ENCODE assay signal across 31 mouse cellular contexts in the genomic region with DNA sequence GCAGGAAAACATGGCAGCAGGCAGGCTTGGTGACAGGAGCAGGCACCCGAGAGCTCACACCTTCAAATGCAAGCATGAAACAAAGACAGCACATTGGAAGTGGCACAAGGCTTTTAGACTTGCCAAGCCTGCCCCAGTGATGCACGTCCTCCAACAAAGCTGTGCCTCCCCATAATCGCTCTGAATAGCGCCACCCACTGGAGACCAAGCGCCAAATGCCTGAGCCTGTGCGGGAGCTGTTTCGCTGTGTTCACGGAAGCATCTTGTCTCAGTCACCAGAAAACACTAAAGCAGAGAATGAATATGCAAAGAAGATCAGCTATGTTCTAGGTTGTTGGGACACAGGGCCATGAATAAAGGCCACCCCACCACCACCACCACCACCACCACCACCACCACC. TPM values are rescaled to one million over a fixed set of nuclear protein-coding genes. Genes with fewer than 3 reads are reported as not detected.
A peak's percentile ranks its signal among the peaks of the same experiment; 100 is the strongest.
DNase-seq lines count a peak whose midpoint lies in the region; ATAC-seq and TF ChIP-seq lines count a peak whose summit lies in the region.
"Had no signal": no experiment of that assay in that cellular context is flagged by ENCODE, and none has a peak within 500 bp of the region (broad histone marks: within the 10 kb centered on the region; RNA-seq: fewer than 3 reads in every experiment).

No protein-coding gene starts in this region.

- no peak for ATAC-seq in intestine, postnatal 0 days
- no peak for ATAC-seq in intestine, embryonic 16.5 days
- ATAC-seq in lung, postnatal 0 days, result no peak
- ATAC-seq in stomach, postnatal 0 days (ENCODE audit: low FRiP score, low TSS enrichment), result no peak
- ATAC-seq: forebrain, embryonic 16.5 days; midbrain, embryonic 15.5 days had no signal

- no peak for TF ChIP-seq EP300 in lung, postnatal 0 days (IDR thresholded peaks at IDR 0.05)
- TF ChIP-seq EP300 in stomach, postnatal 0 days (optimal IDR thresholded peaks at IDR 0.05), result no peak

- no peaks in the 10 kb centered on the region for H3K36me3 ChIP-seq in intestine, postnatal 0 days (ENCODE audit: control insufficient read depth, insufficient read depth)
- H3K36me3 ChIP-seq in intestine, embryonic 16.5 days (ENCODE audit: control insufficient read depth, insufficient read depth, low read length), result no peaks in the 10 kb centered on the region
- no peaks in the 10 kb centered on the region for H3K36me3 ChIP-seq in lung, postnatal 0 days (ENCODE audit: insufficient read depth, low read length)
- no peaks in the 10 kb centered on the region for H3K36me3 ChIP-seq in ES-E14 (ENCODE audit: control insufficient read depth, insufficient read depth, low read length, poor library complexity, severe bottlenecking)
- H3K36me3 ChIP-seq in stomach, postnatal 0 days (ENCODE audit: control insufficient read depth, insufficient read depth, low read length), result no peaks in the 10 kb centered on the region
- H3K36me3 ChIP-seq: embryonic facial prominence, embryonic 10.5 days; heart, embryonic 13.5 days; hindbrain, embryonic 15.5 days; midbrain, embryonic 15.5 days had no signal

- no peak overlapping the region for H3K27ac ChIP-seq in intestine, postnatal 0 days (ENCODE audit: low read depth, low read length)
- no peak overlapping the region for H3K27ac ChIP-seq in intestine, embryonic 16.5 days (ENCODE audit: low read length)
- no peak overlapping the region for H3K27ac ChIP-seq in lung, postnatal 0 days (ENCODE audit: low read length)
- H3K27ac ChIP-seq in ES-E14 (ENCODE audit: insufficient read depth, low read depth, low read length, poor library complexity, severe bottlenecking), result no peak overlapping the region
- H3K27ac ChIP-seq in stomach, postnatal 0 days (replicated peaks), result no peak overlapping the region
- H3K27ac ChIP-seq: embryonic facial prominence, embryonic 10.5 days; heart, embryonic 13.5 days; hindbrain, embryonic 15.5 days; midbrain, embryonic 15.5 days had no signal

- no peak for DNase-seq in lung, postnatal 0 days (ENCODE audit: low spot score)
- no peak for DNase-seq in lung, postnatal 14 days
- DNase-seq in ES-E14 (ENCODE audit: low read depth, low spot score), result peak; percentile 33
- DNase-seq in stomach, postnatal 0 days (ENCODE audit: low spot score), result no peak
- no peak for DNase-seq in frontal cortex, postnatal 25 days (ENCODE audit: low spot score in 2 of 2)
- DNase-seq: B cell, adult 2 months; cerebellum, adult 11 months; cerebellum, postnatal 14 days; heart, postnatal 36 days; kidney, adult 18-20 months; kidney, postnatal 4 days; right cerebral cortex, adult 18-20 months; thymus, postnatal 36 days had no signal

- no peaks in the 10 kb centered on the region for H3K4me1 ChIP-seq in intestine, postnatal 0 days (replicated peaks; ENCODE audit: control insufficient read depth, insufficient read depth, low read length)
- no peaks in the 10 kb centered on the region for H3K4me1 ChIP-seq in intestine, embryonic 16.5 days (ENCODE audit: control insufficient read depth, insufficient read depth, low read length)
- no peaks in the 10 kb centered on the region for H3K4me1 ChIP-seq in lung, postnatal 0 days (ENCODE audit: insufficient read depth, low read depth, low read length)
- H3K4me1 ChIP-seq in ES-E14 (ENCODE audit: control insufficient read depth in 2 of 2, insufficient read depth in 2 of 2, low read length in 2 of 2, poor library complexity in 1 of 2), result no peaks in the 10 kb centered on the region
- no peaks in the 10 kb centered on the region for H3K4me1 ChIP-seq in stomach, postnatal 0 days (replicated peaks; ENCODE audit: control insufficient read depth, insufficient read depth)
- H3K4me1 ChIP-seq: embryonic facial prominence, embryonic 10.5 days; heart, embryonic 13.5 days; hindbrain, embryonic 15.5 days; megakaryocyte, embryonic 14.5 days; midbrain, embryonic 15.5 days had no signal

- H3K4me2 ChIP-seq in intestine, postnatal 0 days (replicated peaks; ENCODE audit: low read depth), result no peak overlapping the region
- no peak overlapping the region for H3K4me2 ChIP-seq in intestine, embryonic 16.5 days (ENCODE audit: low read depth, low read length)
- no peak overlapping the region for H3K4me2 ChIP-seq in lung, postnatal 0 days (replicated peaks; ENCODE audit: low read depth, low read length)
- no peak overlapping the region for H3K4me2 ChIP-seq in stomach, postnatal 0 days (replicated peaks; ENCODE audit: low read depth)
- H3K4me2 ChIP-seq: heart, embryonic 13.5 days; hindbrain, embryonic 15.5 days; midbrain, embryonic 15.5 days had no signal

- TF ChIP-seq CTCF in intestine, postnatal 0 days (IDR thresholded peaks at IDR 0.05; ENCODE audit: low read depth), result peak; percentile 31
- TF ChIP-seq CTCF in lung, postnatal 0 days (IDR thresholded peaks at IDR 0.05), result peak; percentile 7; the same call in 1 of the 2 replicates
- peak; percentile 37; the same call in 1 of the 2 replicates for TF ChIP-seq CTCF in stomach, postnatal 0 days (IDR thresholded peaks at IDR 0.05; ENCODE audit: low read depth)

- H3K27me3 ChIP-seq in intestine, postnatal 0 days (replicated peaks; ENCODE audit: control insufficient read depth, insufficient read depth, low read length), result no peaks in the 10 kb centered on the region
- no peaks in the 10 kb centered on the region for H3K27me3 ChIP-seq in intestine, embryonic 16.5 days (replicated peaks; ENCODE audit: control insufficient read depth, insufficient read depth, low read length)
- H3K27me3 ChIP-seq in lung, postnatal 0 days (replicated peaks; ENCODE audit: insufficient read depth, low read length), result no peaks in the 10 kb centered on the region
- no peaks in the 10 kb centered on the region for H3K27me3 ChIP-seq in stomach, postnatal 0 days (ENCODE audit: control insufficient read depth, insufficient read depth, low read length)
- H3K27me3 ChIP-seq: heart, embryonic 13.5 days; hindbrain, embryonic 15.5 days; midbrain, embryonic 15.5 days had no signal

- WGBS in intestine, postnatal 0 days, result 79% methylated on average over 8 of the region's 8 CpGs
- WGBS in intestine, embryonic 16.5 days, result 70% methylated on average over 8 of the region's 8 CpGs
- whole genome bisulfite sequencing in lung, postnatal 0 days, result 70% methylated on average over 8 of the region's 8 CpGs
- 75% methylated on average over 8 of the region's 8 CpGs for WGBS in stomach, postnatal 0 days

- in situ Hi-C loops in ES-E14 (cut with MboI; ENCODE audit: low sequenced_read_pairs in 2 of 2, unreplicated experiment in 2 of 2), result no loop called here

- H3K9ac ChIP-seq in intestine, postnatal 0 days (ENCODE audit: low read depth, low read length), result no peak overlapping the region
- H3K9ac ChIP-seq in intestine, embryonic 16.5 days (ENCODE audit: low read depth, low read length), result no peak overlapping the region
- no peak overlapping the region for H3K9ac ChIP-seq in lung, postnatal 0 days (replicated peaks; ENCODE audit: low read depth)
- H3K9ac ChIP-seq in ES-E14 (ENCODE audit: insufficient read depth, low read depth, low read length, poor library complexity, severe bottlenecking), result no peak overlapping the region
- H3K9ac ChIP-seq in stomach, postnatal 0 days (ENCODE audit: low read length), result no peak overlapping the region
- H3K9ac ChIP-seq: heart, embryonic 13.5 days; hindbrain, embryonic 15.5 days; midbrain, embryonic 15.5 days had no signal

- no peaks in the 10 kb centered on the region for H3K9me3 ChIP-seq in intestine, postnatal 0 days (ENCODE audit: control insufficient read depth)
- H3K9me3 ChIP-seq in intestine, embryonic 16.5 days (ENCODE audit: control insufficient read depth, low read length), result no peaks in the 10 kb centered on the region
- no peaks in the 10 kb centered on the region for H3K9me3 ChIP-seq in lung, postnatal 0 days (ENCODE audit: low read length)
- no peaks in the 10 kb centered on the region for H3K9me3 ChIP-seq in ES-E14 (ENCODE audit: control insufficient read depth, insufficient read depth, low read depth, low read length)
- H3K9me3 ChIP-seq in stomach, postnatal 0 days (ENCODE audit: control insufficient read depth, low read length), result no peaks in the 10 kb centered on the region
- H3K9me3 ChIP-seq: heart, embryonic 13.5 days; hindbrain, embryonic 15.5 days; midbrain, embryonic 15.5 days had no signal

- H3K4me3 ChIP-seq in intestine, postnatal 0 days (ENCODE audit: low read depth, low read length), result no peak overlapping the region
- no peak overlapping the region for H3K4me3 ChIP-seq in intestine, embryonic 16.5 days (ENCODE audit: low read length)
- H3K4me3 ChIP-seq in lung, postnatal 0 days (ENCODE audit: low read depth, low read length), result no peak overlapping the region
- no peak overlapping the region for H3K4me3 ChIP-seq in ES-E14 (ENCODE audit: insufficient read depth in 1 of 2, low read depth in 1 of 2, low read length in 2 of 2, poor library complexity in 1 of 2, severe bottlenecking in 1 of 2)
- no peak overlapping the region for H3K4me3 ChIP-seq in stomach, postnatal 0 days (ENCODE audit: low read depth, low read length)
- H3K4me3 ChIP-seq: embryonic facial prominence, embryonic 10.5 days; heart, embryonic 13.5 days; hindbrain, embryonic 15.5 days; megakaryocyte, embryonic 14.5 days; midbrain, embryonic 15.5 days had no signal

RNA-seq across cellular contexts. Expression of a gene that starts 1.4 kb away (rescaled TPM):
- not detected in 2 replicates for polyA plus RNA-seq in intestine, postnatal 0 days (2015; fragmentation: Nextera tagmentation; extraction: Ambion mirVana)
- polyA plus RNA-seq in intestine, embryonic 16.5 days (2015; fragmentation: Nextera tagmentation; extraction: Ambion mirVana), result not detected in 2 replicates
- not detected in 2 replicates for polyA plus RNA-seq in lung, postnatal 0 days (2015; fragmentation: Nextera tagmentation; extraction: Ambion mirVana)
- total RNA-seq in ES-E14 (2012; rRNA removed), result not detected in 2 replicates
- not detected in 2 replicates for polyA plus RNA-seq in stomach, postnatal 0 days (2015; fragmentation: Nextera tagmentation; extraction: Ambion mirVana)
- total RNA-seq: adrenal gland, postnatal 4 days; gastrocnemius, adult 18-20 months; granulocyte monocyte progenitor cell, adult 5-6 weeks; heart, postnatal 36 days; layer of hippocampus, postnatal 25 days; left cerebral cortex, postnatal 14 days; neutrophil, adult 5-6 weeks had no signal
- polyA plus RNA-seq: embryonic facial prominence, embryonic 10.5 days; forebrain, embryonic 16.5 days; heart, embryonic 13.5 days; hindbrain, embryonic 15.5 days; limb, embryonic 14.5 days; lung, embryonic 16.5 days; midbrain, embryonic 15.5 days; spleen, adult 2 months; stomach, embryonic 16.5 days had no signal

RNA-seq across cellular contexts. Expression of a gene that starts 4.5 kb away (rescaled TPM):
- polyA plus RNA-seq in intestine, postnatal 0 days (2015; fragmentation: Nextera tagmentation; extraction: Ambion mirVana), result not detected in 2 replicates
- not detected in 2 replicates for polyA plus RNA-seq in intestine, embryonic 16.5 days (2015; fragmentation: Nextera tagmentation; extraction: Ambion mirVana)
- polyA plus RNA-seq in lung, postnatal 0 days (2015; fragmentation: Nextera tagmentation; extraction: Ambion mirVana), result not detected in 2 replicates
- total RNA-seq in ES-E14 (2012; rRNA removed), result not detected in 2 replicates
- polyA plus RNA-seq in stomach, postnatal 0 days (2015; fragmentation: Nextera tagmentation; extraction: Ambion mirVana), result 3.2 and 4.5 TPM in 2 replicates
- total RNA-seq: adrenal gland, postnatal 4 days; gastrocnemius, adult 18-20 months; granulocyte monocyte progenitor cell, adult 5-6 weeks; heart, postnatal 36 days; layer of hippocampus, postnatal 25 days; left cerebral cortex, postnatal 14 days; neutrophil, adult 5-6 weeks had no signal
- polyA plus RNA-seq: embryonic facial prominence, embryonic 10.5 days; forebrain, embryonic 16.5 days; heart, embryonic 13.5 days; hindbrain, embryonic 15.5 days; lung, embryonic 16.5 days; midbrain, embryonic 15.5 days; spleen, adult 2 months; stomach, embryonic 16.5 days had no signal

RNA-seq across cellular contexts. Expression of a gene that starts 9.2 kb away (rescaled TPM):
- polyA plus RNA-seq in intestine, postnatal 0 days (2015; fragmentation: Nextera tagmentation; extraction: Ambion mirVana), result not detected in 2 replicates
- polyA plus RNA-seq in intestine, embryonic 16.5 days (2015; fragmentation: Nextera tagmentation; extraction: Ambion mirVana), result not detected in 2 replicates
- polyA plus RNA-seq in lung, postnatal 0 days (2015; fragmentation: Nextera tagmentation; extraction: Ambion mirVana), result not detected in 2 replicates
- total RNA-seq in ES-E14 (2012; rRNA removed), result not detected in 2 replicates
- polyA plus RNA-seq in stomach, postnatal 0 days (2015; fragmentation: Nextera tagmentation; extraction: Ambion mirVana), result 0.56 and 0.64 TPM in 2 replicates
- total RNA-seq: adrenal gland, postnatal 4 days; gastrocnemius, adult 18-20 months; granulocyte monocyte progenitor cell, adult 5-6 weeks; heart, postnatal 36 days; layer of hippocampus, postnatal 25 days; left cerebral cortex, postnatal 14 days; neutrophil, adult 5-6 weeks had no signal
- polyA plus RNA-seq: embryonic facial prominence, embryonic 10.5 days; forebrain, embryonic 16.5 days; heart, embryonic 13.5 days; hindbrain, embryonic 15.5 days; limb, embryonic 14.5 days; lung, embryonic 16.5 days; midbrain, embryonic 15.5 days; stomach, embryonic 16.5 days had no signal

RNA-seq across cellular contexts. Expression of a gene that starts 13.6 kb away (rescaled TPM):
- not detected in 2 replicates for polyA plus RNA-seq in intestine, postnatal 0 days (2015; fragmentation: Nextera tagmentation; extraction: Ambion mirVana)
- polyA plus RNA-seq in intestine, embryonic 16.5 days (2015; fragmentation: Nextera tagmentation; extraction: Ambion mirVana), result not detected in 2 replicates
- polyA plus RNA-seq in lung, postnatal 0 days (2015; fragmentation: Nextera tagmentation; extraction: Ambion mirVana), result not detected in 2 replicates
- total RNA-seq in ES-E14 (2012; rRNA removed), result not detected in 2 replicates
- polyA plus RNA-seq in stomach, postnatal 0 days (2015; fragmentation: Nextera tagmentation; extraction: Ambion mirVana), result 0.18 TPM in 1 of 2 replicates, not detected in the other
- total RNA-seq: adrenal gland, postnatal 4 days; gastrocnemius, adult 18-20 months; granulocyte monocyte progenitor cell, adult 5-6 weeks; heart, postnatal 36 days; layer of hippocampus, postnatal 25 days; left cerebral cortex, postnatal 14 days; neutrophil, adult 5-6 weeks had no signal
- polyA plus RNA-seq: embryonic facial prominence, embryonic 10.5 days; forebrain, embryonic 16.5 days; heart, embryonic 13.5 days; hindbrain, embryonic 15.5 days; limb, embryonic 14.5 days; lung, embryonic 16.5 days; midbrain, embryonic 15.5 days; spleen, adult 2 months had no signal

RNA-seq across cellular contexts. Expression of a gene that starts 17.6 kb away (rescaled TPM):
- not detected in 2 replicates for polyA plus RNA-seq in intestine, postnatal 0 days (2015; fragmentation: Nextera tagmentation; extraction: Ambion mirVana)
- not detected in 2 replicates for polyA plus RNA-seq in intestine, embryonic 16.5 days (2015; fragmentation: Nextera tagmentation; extraction: Ambion mirVana)
- polyA plus RNA-seq in lung, postnatal 0 days (2015; fragmentation: Nextera tagmentation; extraction: Ambion mirVana), result not detected in 2 replicates
- total RNA-seq in ES-E14 (2012; rRNA removed), result not detected in 2 replicates
- polyA plus RNA-seq in stomach, postnatal 0 days (2015; fragmentation: Nextera tagmentation; extraction: Ambion mirVana), result not detected in 2 replicates
- total RNA-seq: adrenal gland, postnatal 4 days; gastrocnemius, adult 18-20 months; granulocyte monocyte progenitor cell, adult 5-6 weeks; heart, postnatal 36 days; layer of hippocampus, postnatal 25 days; left cerebral cortex, postnatal 14 days; neutrophil, adult 5-6 weeks had no signal
- polyA plus RNA-seq: embryonic facial prominence, embryonic 10.5 days; forebrain, embryonic 16.5 days; heart, embryonic 13.5 days; hindbrain, embryonic 15.5 days; limb, embryonic 14.5 days; lung, embryonic 16.5 days; midbrain, embryonic 15.5 days; spleen, adult 2 months; stomach, embryonic 16.5 days had no signal
